Mouse (Mus musculus): Measurements from ENCODE around the gene Zgrf1. TPM values are rescaled to one million over a fixed set of nuclear protein-coding genes. Genes with fewer than 3 reads are reported as not detected.

Gene Zgrf1
- polyA plus RNA-seq, 1 experiment from 2014 or later: 10.8 TPM

- peak overlapping the region; percentile 92 for H3K27ac ChIP-seq
- H3K4me2 ChIP-seq (replicated peaks): peak overlapping the region; percentile 67
- no peaks in the 10 kb centered on the region for H3K9me3 ChIP-seq (replicated peaks)
- H3K4me1 ChIP-seq: peaks cover 42% of the 10 kb centered on the region
- no peaks in the 10 kb centered on the region for H3K36me3 ChIP-seq
- H3K27me3 ChIP-seq: peaks cover 84% of the 10 kb centered on the region
- H3K9ac ChIP-seq: peak overlapping the region; percentile 78
- ATAC-seq (ENCODE audit: low FRiP score): peak; percentile 86
- peak overlapping the region; percentile 56 for H3K4me3 ChIP-seq
- WGBS: under 1% methylated on average over 28 of the region's 32 CpGs
Measured at GRCm38 (mm10) chr3:127632531-127632930, 79.2 kb downstream of the Zgrf1 start.

- H3K4me2 ChIP-seq (replicated peaks): peak within 1 kb of the TSS; percentile 67
- peak; percentile 60 for ATAC-seq (ENCODE audit: low FRiP score)
- peak within 1 kb of the TSS; percentile 92 for H3K27ac ChIP-seq
- WGBS: under 1% methylated on average over 86 of the region's 92 CpGs
- peaks cover 84% of the 10 kb centered on the region for H3K27me3 ChIP-seq
- peak within 1 kb of the TSS; percentile 78 for H3K9ac ChIP-seq
- peak within 1 kb of the TSS; percentile 56 for H3K4me3 ChIP-seq
- no peaks in the 10 kb centered on the region for H3K36me3 ChIP-seq
- H3K9me3 ChIP-seq (replicated peaks): no peaks in the 10 kb centered on the region
- H3K4me1 ChIP-seq: peaks cover 34% of the 10 kb centered on the region
Measured at GRCm38 (mm10) chr3:127633080-127634032, 80.1 kb downstream of the Zgrf1 start, which contains the start of gene Neurog2. Gene Neurog2 (plus strand): TSS chr3:127633135.

GRCm38 (mm10) chr3:127634101-127634983, 81.1 kb downstream of the Zgrf1 start:
- peaks cover 85% of the 10 kb centered on the region for H3K27me3 ChIP-seq
- H3K4me1 ChIP-seq: peaks cover 28% of the 10 kb centered on the region
- peak overlapping the region; percentile 92 for H3K27ac ChIP-seq
- no peaks in the 10 kb centered on the region for H3K9me3 ChIP-seq (replicated peaks)
- no peaks in the 10 kb centered on the region for H3K36me3 ChIP-seq
- ATAC-seq (ENCODE audit: low FRiP score): peak; percentile 69
- WGBS: under 1% methylated on average over 58 of the region's 58 CpGs
- H3K9ac ChIP-seq: peak overlapping the region; percentile 78
- H3K4me2 ChIP-seq (replicated peaks): peak overlapping the region; percentile 67
- H3K4me3 ChIP-seq: peak overlapping the region; percentile 56

- H3K4me2 ChIP-seq (replicated peaks): peak overlapping the region; percentile 67
- peak overlapping the region; percentile 56 for H3K4me3 ChIP-seq
- no peaks in the 10 kb centered on the region for H3K9me3 ChIP-seq (replicated peaks)
- ATAC-seq (ENCODE audit: low FRiP score): no peak
- peaks cover 30% of the 10 kb centered on the region for H3K4me1 ChIP-seq
- H3K27me3 ChIP-seq: peaks cover 85% of the 10 kb centered on the region
- H3K27ac ChIP-seq: no peak overlapping the region
- 2% methylated on average over 3 of the region's 3 CpGs for WGBS
- H3K9ac ChIP-seq: 0 out of 2 replicates have a peak overlapping the region, but pooled peaks have one; percentile 33
- H3K36me3 ChIP-seq: no peaks in the 10 kb centered on the region
Measured at GRCm38 (mm10) chr3:127634984-127635349, 81.7 kb downstream of the Zgrf1 start.

GRCm38 (mm10) chr3:127639875-127640761, 86.8 kb downstream of the Zgrf1 start:
- no peak overlapping the region for H3K9ac ChIP-seq
- H3K4me1 ChIP-seq: peaks cover 21% of the 10 kb centered on the region
- H3K27ac ChIP-seq: no peak overlapping the region
- peak overlapping the region; percentile 47 for H3K4me2 ChIP-seq (replicated peaks)
- ATAC-seq (ENCODE audit: low FRiP score): peak; percentile 84
- peaks cover 82% of the 10 kb centered on the region for H3K27me3 ChIP-seq
- no peaks in the 10 kb centered on the region for H3K9me3 ChIP-seq (replicated peaks)
- H3K4me3 ChIP-seq: peak overlapping the region; percentile 15
- 1% methylated on average over 36 of the region's 36 CpGs for WGBS
- no peaks in the 10 kb centered on the region for H3K36me3 ChIP-seq

GRCm38 (mm10) chr3:127640762-127641700, 87.7 kb downstream of the Zgrf1 start:
- H3K27me3 ChIP-seq: peaks cover 86% of the 10 kb centered on the region
- H3K9me3 ChIP-seq (replicated peaks): no peaks in the 10 kb centered on the region
- no peak overlapping the region for H3K27ac ChIP-seq
- H3K4me3 ChIP-seq: peak overlapping the region; percentile 14
- H3K4me2 ChIP-seq (replicated peaks): peak overlapping the region; percentile 47
- ATAC-seq (ENCODE audit: low FRiP score): peak; percentile 19
- no peaks in the 10 kb centered on the region for H3K36me3 ChIP-seq
- WGBS: 2% methylated on average over 37 of the region's 37 CpGs
- no peak overlapping the region for H3K9ac ChIP-seq
- peaks cover 21% of the 10 kb centered on the region for H3K4me1 ChIP-seq

- WGBS: 5% methylated on average over 5 of the region's 5 CpGs
- peaks cover 27% of the 10 kb centered on the region for H3K4me1 ChIP-seq
- no peak overlapping the region for H3K4me2 ChIP-seq (replicated peaks)
Measured at GRCm38 (mm10) chr3:127642211-127642610, 88.9 kb downstream of the Zgrf1 start.

GRCm38 (mm10) chr3:127646156-127646825, 93.0 kb downstream of the Zgrf1 start:
- Histone ChIP-seq H3K4me2 (replicated peaks) (no peak overlapping the region), H3K27ac (no peak overlapping the region), H3K4me3 (no peak overlapping the region), H3K27me3 (peaks cover 51% of the 10 kb centered on the region), H3K9ac (no peak overlapping the region), H3K36me3 (no peaks in the 10 kb centered on the region), H3K4me1 (peaks cover 12% of the 10 kb centered on the region), H3K9me3 (replicated peaks) (no peaks in the 10 kb centered on the region)
- 40% methylated on average over 18 of the region's 18 CpGs for WGBS
- peak; percentile 72 for ATAC-seq (ENCODE audit: low FRiP score)

More at GRCm38 (mm10) chr3:127642211-127642610, 88.9 kb downstream of the Zgrf1 start:
- H3K36me3 ChIP-seq: no peaks in the 10 kb centered on the region
- H3K27me3 ChIP-seq: peaks cover 86% of the 10 kb centered on the region
- H3K4me3 ChIP-seq: no peak overlapping the region
- no peak for ATAC-seq (ENCODE audit: low FRiP score)
- no peak overlapping the region for H3K27ac ChIP-seq
- no peaks in the 10 kb centered on the region for H3K9me3 ChIP-seq (replicated peaks)
- H3K9ac ChIP-seq: no peak overlapping the region

GRCm38 (mm10) chr3:127651742-127652653, 98.7 kb downstream of the Zgrf1 start:
- no peaks in the 10 kb centered on the region for H3K9me3 ChIP-seq (replicated peaks)
- peaks cover 3% of the 10 kb centered on the region; the same call in 1 of the 2 replicates for H3K4me1 ChIP-seq
- no peak overlapping the region for H3K4me2 ChIP-seq (replicated peaks)
- no peak overlapping the region for H3K4me3 ChIP-seq
- 47% methylated on average over 7 of the region's 7 CpGs for WGBS
- no peak overlapping the region for H3K9ac ChIP-seq
- no peaks in the 10 kb centered on the region for H3K36me3 ChIP-seq
- H3K27ac ChIP-seq: no peak overlapping the region
- peaks cover 4% of the 10 kb centered on the region for H3K27me3 ChIP-seq
- ATAC-seq (ENCODE audit: low FRiP score): peak; percentile 50; the same call in 1 of the 2 replicates

Measured in hindbrain, embryonic 12.5 days (tissue).